Mouse (Mus musculus) kidney, embryonic 15.5 days (tissue): Measurements from ENCODE around the gene Parvb. TPM values are rescaled to one million over a fixed set of nuclear protein-coding genes. Genes with fewer than 3 reads are reported as not detected.

Experiments used
- ATAC-seq: fragments of 200-750 bp; cut with Nextera tagmentation; replicated peaks from 2 replicates; pipeline ENCODE4 v1.8.0; 2017; ENCODE audit warnings: moderate TSS enrichment; ENCODE audit not compliant: low FRiP score
- H3K27ac ChIP-seq: fragments of 300-500 bp; sonication (generic); 2 replicates; pipeline ENCODE4 v1.5.1; 2015; ENCODE audit warnings: mild to moderate bottlenecking, inconsistent platforms
- H3K27me3 ChIP-seq: fragments of 300-500 bp; sonication (generic); 2 replicates; pipeline ENCODE4 v1.6.1; 2015; ENCODE audit warnings: inconsistent platforms
- H3K36me3 ChIP-seq: fragments of 300-500 bp; sonication (generic); 2 replicates; pipeline ENCODE4 v1.6.1; 2015; ENCODE audit warnings: inconsistent platforms
- H3K4me1 ChIP-seq: fragments of 300-500 bp; sonication (generic); 2 replicates; pipeline ENCODE4 v1.6.1; 2015; ENCODE audit warnings: inconsistent platforms
- H3K4me2 ChIP-seq: fragments of 300-500 bp; sonication (generic); 2 replicates; pipeline ENCODE4 v1.6.1; 2015; ENCODE audit warnings: moderate library complexity, mild to moderate bottlenecking, inconsistent platforms
- H3K4me3 ChIP-seq: fragments of 300-500 bp; sonication (generic); replicated peaks from 2 replicates; pipeline ENCODE4 v1.5.1; 2015; ENCODE audit warnings: mild to moderate bottlenecking, inconsistent platforms
- H3K9ac ChIP-seq: fragments of 300-500 bp; sonication (generic); 2 replicates; pipeline ENCODE4 v1.6.1; 2015; ENCODE audit warnings: mild to moderate bottlenecking, inconsistent platforms
- H3K9me3 ChIP-seq: fragments of 300-500 bp; sonication (generic); replicated peaks from 2 replicates; pipeline ENCODE4 v1.6.1; 2016; ENCODE audit warnings: inconsistent platforms
- WGBS: fragments of 180-500 bp; shearing (Covaris S2); methylation state at CpG from one replicate; pipeline ENCODE4 v1.1.7; 2015; ENCODE audit warnings: mixed read lengths; 5-methylcytosine and 5-hydroxymethylcytosine counted together
- polyA plus RNA-seq: library from polyadenylated mRNA; unstranded; fragments of >200 nt; fragmentation: Nextera tagmentation; extraction: Ambion mirVana; gene quantifications from 2 replicates; pipeline ENCODE4 v1.2.1, GENCODE M21; 2015

Parvb gene
- polyA plus RNA-seq, 1 experiment from 2014 or later, result 4.7 TPM

GRCm38 (mm10) chr15:84340926-84341325 is 109.1 kb downstream of the Parvb start:
- H3K36me3 ChIP-seq, result no peaks in the 10 kb centered on the region
- H3K4me2 ChIP-seq, result no peak overlapping the region
- H3K4me1 ChIP-seq, result 0 out of 2 replicates have a peak, but pooled peaks cover 4% of the 10 kb centered on the region
- H3K4me3 ChIP-seq, result no peak overlapping the region
- H3K27ac ChIP-seq, result no peak overlapping the region
- WGBS, result 42% methylated on average over 2 of the region's 2 CpGs
- no peaks in the 10 kb centered on the region for H3K27me3 ChIP-seq
- no peak overlapping the region for H3K9ac ChIP-seq
- H3K9me3 ChIP-seq, result no peaks in the 10 kb centered on the region
- ATAC-seq, result no peak

DNA sequence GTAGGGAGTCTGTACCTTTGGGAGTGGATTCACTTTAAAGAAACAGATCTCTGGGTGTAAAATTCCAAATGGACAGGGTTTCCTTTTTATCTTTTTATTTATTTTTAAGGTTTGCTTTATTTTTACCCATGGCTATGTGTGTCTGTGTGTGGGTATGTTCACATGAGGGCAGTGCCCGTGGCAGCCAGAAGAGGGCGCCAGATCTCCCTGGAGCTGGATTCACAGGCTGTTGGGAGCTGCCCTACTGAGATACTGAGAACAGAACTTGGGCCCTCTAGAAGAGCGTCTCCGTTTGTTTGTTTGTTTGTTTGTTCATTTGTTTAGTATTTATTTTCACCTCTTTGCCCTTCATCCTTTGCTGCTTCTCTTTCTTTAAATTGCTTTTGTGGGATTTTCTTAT is 116.9 kb downstream of the Parvb start:
- 94% methylated on average over 4 of the region's 4 CpGs for WGBS
- no peak for ATAC-seq
- Histone ChIP-seq H3K27ac (no peak overlapping the region), H3K9me3 (peaks cover 5% of the 10 kb centered on the region; the same call in 1 of the 2 replicates), H3K4me2 (no peak overlapping the region), H3K27me3 (no peaks in the 10 kb centered on the region), H3K4me3 (no peak overlapping the region), H3K4me1 (peaks cover 18% of the 10 kb centered on the region), H3K36me3 (no peaks in the 10 kb centered on the region), H3K9ac (no peak overlapping the region)

- 0 out of 2 replicates have a peak, but pooled peaks have one; percentile 43 for ATAC-seq
- Histone ChIP-seq H3K27ac (no peak overlapping the region), H3K27me3 (no peaks in the 10 kb centered on the region), H3K4me2 (no peak overlapping the region), H3K9me3 (peaks cover 5% of the 10 kb centered on the region; the same call in 1 of the 2 replicates), H3K36me3 (no peaks in the 10 kb centered on the region), H3K4me3 (no peak overlapping the region), H3K4me1 (peaks cover 18% of the 10 kb centered on the region), H3K9ac (no peak overlapping the region)
- 25% methylated on average over 14 of the region's 14 CpGs for WGBS
These were observed 118.3 kb downstream of the Parvb start for GRCm38 (mm10) chr15:84349915-84350738.

DNA sequence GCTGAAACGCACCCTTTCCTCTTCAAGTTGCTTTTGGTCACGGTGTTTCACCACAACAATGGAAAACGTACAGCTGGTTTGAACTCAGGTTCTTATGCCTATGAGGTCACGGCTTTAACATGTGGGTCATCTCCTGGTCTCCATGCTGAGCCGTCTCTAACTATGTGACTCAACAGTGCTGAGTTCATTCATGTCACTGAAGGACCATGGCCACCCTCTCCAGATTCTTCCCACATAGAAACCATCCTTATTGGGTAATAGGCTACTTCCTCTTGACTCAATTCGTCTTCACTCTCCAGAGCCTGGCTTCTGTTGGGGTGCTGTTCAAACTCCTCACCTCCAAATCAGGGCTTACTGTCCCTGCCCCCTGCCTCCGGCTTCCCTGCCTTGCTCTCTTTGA is 119.5 kb downstream of the Parvb start:
- Histone ChIP-seq H3K27ac (0 out of 2 replicates have a peak overlapping the region, but pooled peaks have one; percentile 24), H3K4me2 (no peak overlapping the region)
- no peak for ATAC-seq

DNA sequence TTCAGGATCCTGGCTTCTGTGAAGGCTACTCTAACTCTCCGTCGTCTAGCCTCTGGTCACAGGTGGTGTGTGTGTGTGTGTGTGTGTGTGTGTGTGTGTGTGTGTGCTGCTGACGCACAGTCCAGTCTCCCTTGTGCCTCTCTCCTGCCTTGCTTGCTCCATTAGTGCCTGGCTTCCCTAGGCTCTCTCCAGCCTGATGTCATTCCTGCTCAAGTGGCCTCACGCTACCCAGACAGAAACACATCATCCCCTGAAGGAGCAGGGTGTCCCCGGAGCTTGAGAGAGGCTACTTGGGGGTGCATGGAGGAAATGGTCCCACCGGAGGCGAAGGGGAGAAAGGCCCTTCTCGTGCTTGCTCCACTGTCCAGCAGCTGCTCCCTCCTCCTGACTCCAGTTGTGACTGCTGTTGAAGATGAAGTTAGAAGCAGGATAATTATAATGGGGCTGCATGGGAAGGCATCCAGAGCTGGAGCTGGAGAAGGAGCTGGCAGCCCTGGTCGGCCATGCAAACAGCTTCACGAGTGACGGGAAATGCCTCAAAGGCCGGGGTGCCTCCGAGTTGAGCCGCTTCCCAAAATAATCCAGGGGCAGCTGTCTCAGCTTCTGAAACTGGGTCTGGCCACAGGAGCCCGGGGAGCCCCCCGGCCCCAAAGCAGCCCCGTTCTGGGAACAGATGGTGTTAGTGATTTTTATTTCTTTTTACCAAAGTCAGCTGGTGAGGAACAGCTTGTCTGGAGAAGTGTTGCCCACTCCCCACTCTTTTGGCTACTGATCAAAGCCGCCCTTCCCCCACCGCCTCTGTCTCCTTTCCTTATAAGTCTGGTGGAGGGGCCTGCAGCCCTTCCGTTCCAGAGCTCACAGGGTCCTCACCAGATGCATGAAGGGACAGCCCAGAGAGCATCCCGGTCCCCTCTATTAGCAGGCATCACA is 120.3 kb downstream of the Parvb start:
- Histone ChIP-seq H3K36me3 (no peaks in the 10 kb centered on the region), H3K4me2 (no peak overlapping the region), H3K4me3 (no peak overlapping the region), H3K27ac (0 out of 2 replicates have a peak overlapping the region, but pooled peaks have one; percentile 24), H3K9me3 (peaks cover 5% of the 10 kb centered on the region; the same call in 1 of the 2 replicates), H3K9ac (no peak overlapping the region), H3K4me1 (peaks cover 22% of the 10 kb centered on the region), H3K27me3 (no peaks in the 10 kb centered on the region)
- 54% methylated on average over 21 of the region's 21 CpGs for WGBS
- no peak for ATAC-seq

More for the DNA sequence above, 119.5 kb downstream of the Parvb start:
- H3K27me3 ChIP-seq, result no peaks in the 10 kb centered on the region
- H3K4me1 ChIP-seq, result peaks cover 18% of the 10 kb centered on the region
- H3K9ac ChIP-seq, result no peak overlapping the region
- no peaks in the 10 kb centered on the region for H3K36me3 ChIP-seq
- WGBS, result 81% methylated on average over 7 of the region's 7 CpGs
- H3K9me3 ChIP-seq, result peaks cover 5% of the 10 kb centered on the region; the same call in 1 of the 2 replicates
- H3K4me3 ChIP-seq, result no peak overlapping the region

- H3K27ac ChIP-seq, result no peak overlapping the region
- WGBS, result 76% methylated on average over 5 of the region's 5 CpGs
- H3K9me3 ChIP-seq, result no peaks in the 10 kb centered on the region
- no peaks in the 10 kb centered on the region for H3K36me3 ChIP-seq
- H3K4me3 ChIP-seq, result no peak overlapping the region
- no peak for ATAC-seq
- peaks cover 25% of the 10 kb centered on the region for H3K4me1 ChIP-seq
- no peak overlapping the region for H3K9ac ChIP-seq
- no peak overlapping the region for H3K4me2 ChIP-seq
- H3K27me3 ChIP-seq, result no peaks in the 10 kb centered on the region
These were observed 123.2 kb downstream of the Parvb start for GRCm38 (mm10) chr15:84355081-84355480.

GRCm38 (mm10) chr15:84364746-84365145 is 132.9 kb downstream of the Parvb start:
- WGBS, result 81% methylated on average over 3 of the region's 3 CpGs

More at GRCm38 (mm10) chr15:84364746-84365145, 132.9 kb downstream of the Parvb start:
- Histone ChIP-seq H3K9me3 (no peaks in the 10 kb centered on the region), H3K9ac (no peak overlapping the region), H3K27me3 (peaks cover 5% of the 10 kb centered on the region; the same call in 1 of the 2 replicates), H3K4me1 (peaks cover 17% of the 10 kb centered on the region), H3K36me3 (no peaks in the 10 kb centered on the region), H3K4me3 (no peak overlapping the region), H3K27ac (no peak overlapping the region), H3K4me2 (no peak overlapping the region)
- ATAC-seq, result no peak

Other genes with a start within 250 kb of the Parvb start
- 0.16 and 0.27 TPM in 2 replicates for gene Efcab6, start 166.7 kb upstream of the Parvb start, polyA plus RNA-seq
- gene Sult4a1, start 126.3 kb upstream of the Parvb start, polyA plus RNA-seq, result 1.1 and 2.4 TPM in 2 replicates
- not detected in 2 replicates for gene Pnpla5, start 108.9 kb upstream of the Parvb start, polyA plus RNA-seq
- 0.45 and 1.1 TPM in 2 replicates for gene Pnpla3, start 64.2 kb upstream of the Parvb start, polyA plus RNA-seq
- gene Samm50, start 39.8 kb upstream of the Parvb start, polyA plus RNA-seq, result 127 and 132 TPM in 2 replicates
- 1.4 and 2.2 TPM in 2 replicates for gene Parvg, start 92.0 kb downstream of the Parvb start, polyA plus RNA-seq
- gene Shisal1, start 215.1 kb downstream of the Parvb start, polyA plus RNA-seq, result 2.5 and 2.6 TPM in 2 replicates